Comparison of ENCODE assay signal across 8 mouse cellular contexts in genomic region chr5:36033531-36034426, GRCm38 (mm10).
DNase-seq lines count a peak whose midpoint lies in the region; ATAC-seq and TF ChIP-seq lines count a peak whose summit lies in the region.

No protein-coding gene starts in this region.

- peak; percentile 82 for TF ChIP-seq CTCF in heart, adult 2 months (IDR thresholded peaks at IDR 0.05)
- TF ChIP-seq CTCF in hindbrain, postnatal 0 days (IDR thresholded peaks at IDR 0.05; ENCODE audit: low read depth): peak; percentile 92

- H3K27ac ChIP-seq in heart, adult 2 months: no peak overlapping the region
- H3K27ac ChIP-seq in hindbrain, postnatal 0 days: no peak overlapping the region
- no peak overlapping the region for H3K27ac ChIP-seq in limb, embryonic 12.5 days
- no peak overlapping the region for H3K27ac ChIP-seq in neural tube, embryonic 11.5 days (ENCODE audit: low read depth, low read length)

- H3K4me2 ChIP-seq in hindbrain, postnatal 0 days (ENCODE audit: low read depth, low read length): no peak overlapping the region
- H3K4me2 ChIP-seq in limb, embryonic 12.5 days: no peak overlapping the region
- H3K4me2 ChIP-seq in neural tube, embryonic 11.5 days (ENCODE audit: low read depth): no peak overlapping the region

- intact Hi-C loops in heart, adult 2 months (cut with DNase I): loop anchor here (1.0 to 10.0 kb wide), 4 partner anchors 101 to 365 kb away; partner anchors contain the start of gene Sorcs2
- intact Hi-C loops in heart, postnatal 25 days (cut with DNase I): loop anchor here (2.0 to 5.0 kb wide), 4 partner anchors 109 to 365 kb away; partner anchors contain the start of gene Sorcs2

- no peaks in the 10 kb centered on the region for H3K79me2 ChIP-seq in heart, adult 2 months (replicated peaks; ENCODE audit: control insufficient read depth, insufficient read depth, low read length)

- no peak overlapping the region for H3K9ac ChIP-seq in heart, adult 2 months (ENCODE audit: low read depth, low read length)
- no peak overlapping the region for H3K9ac ChIP-seq in hindbrain, postnatal 0 days (replicated peaks; ENCODE audit: low read length)
- H3K9ac ChIP-seq in limb, embryonic 12.5 days (replicated peaks): no peak overlapping the region
- no peak overlapping the region for H3K9ac ChIP-seq in neural tube, embryonic 11.5 days (ENCODE audit: low read length)

- H3K36me3 ChIP-seq in heart, adult 2 months (ENCODE audit: control insufficient read depth, insufficient read depth, low read length): no peaks in the 10 kb centered on the region
- peaks cover 4% of the 10 kb centered on the region; the same call in 1 of the 2 replicates for H3K36me3 ChIP-seq in hindbrain, postnatal 0 days (ENCODE audit: insufficient read depth, low read length)
- peaks cover 8% of the 10 kb centered on the region; the same call in 1 of the 2 replicates for H3K36me3 ChIP-seq in limb, embryonic 12.5 days
- no peaks in the 10 kb centered on the region for H3K36me3 ChIP-seq in neural tube, embryonic 11.5 days (ENCODE audit: control insufficient read depth, insufficient read depth, low read length)

- ATAC-seq in erythroid progenitor cell, adult 5-6 weeks (replicated peaks; ENCODE audit: low FRiP score, poor library complexity, severe bottlenecking): 0 out of 2 replicates have a peak, but pooled peaks have one; percentile 27
- ATAC-seq in hindbrain, postnatal 0 days: peak; percentile 75
- 0 out of 2 replicates have a peak, but pooled peaks have one; percentile 43 for ATAC-seq in limb, embryonic 12.5 days (ENCODE audit: insufficient number of reproducible peaks, insufficient read depth, low FRiP score, low TSS enrichment, low read depth)
- ATAC-seq in neural tube, embryonic 11.5 days (ENCODE audit: insufficient read depth, low FRiP score, low TSS enrichment): no peak

- peak; percentile 67; the same call in 1 of the 2 replicates for TF ChIP-seq EP300 in heart, adult 2 months (IDR thresholded peaks at IDR 0.05; ENCODE audit: insufficient read depth, low read depth, low read length)

- TF ChIP-seq POLR2A in heart, adult 2 months (IDR thresholded peaks at IDR 0.05; ENCODE audit: insufficient read depth, low read depth, low read length): no peak

- 43% methylated on average over 8 of the region's 8 CpGs for WGBS in heart, adult 2 months
- WGBS in hindbrain, postnatal 0 days: 39% methylated on average over 8 of the region's 8 CpGs
- 39% methylated on average over 8 of the region's 8 CpGs for WGBS in limb, embryonic 12.5 days
- 43% methylated on average over 8 of the region's 8 CpGs for WGBS in neural tube, embryonic 11.5 days

- H3K4me3 ChIP-seq in heart, adult 2 months: no peak overlapping the region
- H3K4me3 ChIP-seq in hindbrain, postnatal 0 days (ENCODE audit: low read length): no peak overlapping the region
- no peak overlapping the region for H3K4me3 ChIP-seq in limb, embryonic 12.5 days (replicated peaks)
- H3K4me3 ChIP-seq in neural tube, embryonic 11.5 days (ENCODE audit: low read depth, low read length): no peak overlapping the region

- peak; percentile 32 to 33 for DNase-seq in heart, adult 2 months
- no peak for DNase-seq in heart, postnatal 25 days (ENCODE audit: low spot score)
- DNase-seq in WW6 (ENCODE audit: low read depth, low spot score): peak; percentile 28
- peak; percentile 92 for DNase-seq in hindbrain, postnatal 0 days (ENCODE audit: low spot score)
- peak; percentile 66 for DNase-seq in neural tube, embryonic 11.5 days (ENCODE audit: low spot score)
- peak; percentile 60 for DNase-seq in thymus, postnatal 14 days

- no peaks in the 10 kb centered on the region for H3K9me3 ChIP-seq in hindbrain, postnatal 0 days (ENCODE audit: low read length)
- no peaks in the 10 kb centered on the region for H3K9me3 ChIP-seq in limb, embryonic 12.5 days
- H3K9me3 ChIP-seq in neural tube, embryonic 11.5 days (ENCODE audit: control insufficient read depth, low read length): no peaks in the 10 kb centered on the region

- no peaks in the 10 kb centered on the region for H3K27me3 ChIP-seq in heart, adult 2 months (ENCODE audit: control insufficient read depth, insufficient read depth, low read length)
- H3K27me3 ChIP-seq in hindbrain, postnatal 0 days (ENCODE audit: insufficient read depth, low read length): no peaks in the 10 kb centered on the region
- H3K27me3 ChIP-seq in limb, embryonic 12.5 days: no peaks in the 10 kb centered on the region
- no peaks in the 10 kb centered on the region for H3K27me3 ChIP-seq in neural tube, embryonic 11.5 days (ENCODE audit: control insufficient read depth, insufficient read depth, low read length)

- H3K4me1 ChIP-seq in heart, adult 2 months (ENCODE audit: control insufficient read depth, insufficient read depth, low read length): no peaks in the 10 kb centered on the region
- no peaks in the 10 kb centered on the region for H3K4me1 ChIP-seq in hindbrain, postnatal 0 days (ENCODE audit: insufficient read depth, low read length)
- no peaks in the 10 kb centered on the region for H3K4me1 ChIP-seq in limb, embryonic 12.5 days (replicated peaks)
- no peaks in the 10 kb centered on the region for H3K4me1 ChIP-seq in neural tube, embryonic 11.5 days (ENCODE audit: control insufficient read depth, insufficient read depth, low read length)
